Mouse (Mus musculus) kidney, adult 2 months (tissue): ENCODE results near the gene Ifnar2.

ENCODE experiments used
- CTCF ChIP-seq: fragments of 200-500 bp; conservative IDR thresholded peaks from 2 replicates; pipeline ENCODE4 v1.5.1; 2011; ENCODE audit warnings: low read depth, mild to moderate bottlenecking, control low read depth, low read length, moderate library complexity, mixed read lengths; ENCODE audit not compliant: insufficient read depth, insufficient read length
- POLR2A ChIP-seq: fragments of 200-500 bp; IDR thresholded peaks from one replicate; pipeline ENCODE4 v1.6.1; 2011; ENCODE audit warnings: low read depth, low read length, control low read depth

DNA sequence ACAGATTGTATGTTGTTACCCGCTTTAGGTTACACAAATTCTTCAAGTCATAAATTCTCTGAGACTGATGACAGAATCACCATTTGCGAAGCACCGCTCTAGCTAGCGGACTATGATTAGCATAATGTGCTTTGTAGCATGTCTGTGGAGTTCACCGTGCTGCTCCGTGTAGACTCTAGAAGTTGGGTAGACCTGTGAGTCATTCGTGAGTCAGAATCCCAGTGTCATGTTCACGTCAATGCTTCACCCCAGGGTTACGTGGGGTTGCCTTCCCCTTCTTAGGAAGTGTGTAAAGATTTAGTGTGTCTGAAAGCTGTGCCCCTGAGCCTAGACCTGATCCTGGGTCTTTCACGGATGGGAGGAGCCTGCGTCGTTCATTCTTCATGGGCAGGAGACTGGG, 25.4 kb downstream of the Ifnar2 start:
- TF ChIP-seq CTCF (no peak), POLR2A (no peak)
